Mouse (Mus musculus) mesoderm, embryonic 11.5 days (tissue): ENCODE data around the gene Ccdc69.
"Not testable (repeated sequence)": the region's sequence is repeated elsewhere in the genome, so short reads cannot be mapped to it uniquely, and the experiment has no call there.

Experiments
- DNase-seq: peaks from one replicate; pipeline ENCODE4 v3.0.0-alpha.2; 2012; ENCODE audit warnings: low read depth, low spot score

The Ccdc69 gene

DNA sequence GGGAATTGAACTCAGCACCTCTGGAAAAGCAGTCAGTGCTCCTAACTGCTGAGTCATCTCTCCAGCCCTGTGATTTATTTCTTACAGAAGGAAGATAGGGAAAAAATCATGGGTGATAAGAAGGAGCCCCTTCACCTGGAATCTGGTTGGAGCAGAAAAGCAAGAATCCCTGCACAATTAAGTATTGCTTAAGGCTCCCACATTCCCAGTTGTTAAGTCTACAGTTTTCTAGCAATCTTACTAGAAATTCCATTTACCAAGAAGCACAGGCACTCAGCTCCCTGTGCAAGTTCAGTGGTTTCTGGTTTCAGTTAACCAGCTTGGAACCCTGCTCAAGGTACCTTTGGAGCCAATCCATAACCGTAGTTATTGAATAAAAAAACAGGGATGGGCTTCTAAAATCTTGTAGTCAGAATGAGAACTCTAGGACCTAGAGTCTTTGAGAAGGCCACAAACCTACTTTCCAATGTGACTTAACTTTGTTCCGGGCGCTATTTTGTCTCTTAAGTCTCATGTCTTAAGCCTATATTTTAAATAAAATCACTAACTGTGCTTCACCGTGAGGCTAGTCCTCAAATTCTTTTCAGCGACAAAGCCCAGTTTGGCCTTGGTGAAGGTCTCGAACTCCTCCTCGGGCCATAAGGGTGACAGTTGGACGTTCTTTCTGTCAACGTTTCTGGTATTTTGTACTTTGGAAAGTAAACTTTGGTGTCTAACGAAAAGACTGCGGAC lies 19.0 kb upstream of the Ccdc69 start:
- DNase-seq: no peak

DNA sequence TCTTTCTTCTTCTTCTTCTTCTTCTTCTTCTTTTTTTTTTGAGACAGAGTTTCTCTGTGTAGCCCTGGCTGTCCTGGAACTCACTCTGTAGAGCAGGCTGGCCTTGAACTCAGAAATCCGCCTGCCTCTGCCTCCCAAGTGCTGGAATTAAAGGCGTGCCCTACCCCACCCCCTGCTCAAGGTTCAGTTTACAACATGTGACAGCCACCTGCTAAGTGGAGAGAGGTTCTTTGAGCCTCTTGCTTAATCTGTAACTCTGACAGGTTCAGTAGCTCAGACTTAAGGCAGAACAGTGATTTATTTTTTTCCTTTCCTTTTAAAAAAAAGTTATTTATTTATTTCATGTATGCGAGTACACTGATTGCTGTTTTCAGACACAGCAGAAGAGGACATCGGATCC lies 18.4 kb upstream of the Ccdc69 start:
- not testable (repeated sequence) for DNase-seq

DNA sequence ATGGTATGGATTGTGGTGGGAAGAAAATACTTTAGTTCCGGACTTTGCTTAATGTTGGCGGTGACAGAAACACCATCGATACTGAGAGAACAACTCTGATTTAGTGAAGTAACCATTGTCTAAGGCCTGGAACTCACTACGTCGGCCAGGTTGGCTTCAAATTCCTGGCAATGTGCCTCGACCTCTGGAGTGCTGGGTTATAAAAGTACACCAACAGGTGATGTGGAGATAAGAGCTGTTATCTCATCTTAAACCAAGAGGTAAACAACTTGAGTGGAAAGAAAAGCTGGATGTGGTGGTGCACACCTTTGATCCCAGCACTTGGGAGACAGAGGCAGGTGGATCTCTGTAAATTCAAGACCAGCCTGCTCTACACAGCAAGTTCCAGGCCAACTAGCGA lies 15.2 kb upstream of the Ccdc69 start:
- DNase-seq: no peak

DNA sequence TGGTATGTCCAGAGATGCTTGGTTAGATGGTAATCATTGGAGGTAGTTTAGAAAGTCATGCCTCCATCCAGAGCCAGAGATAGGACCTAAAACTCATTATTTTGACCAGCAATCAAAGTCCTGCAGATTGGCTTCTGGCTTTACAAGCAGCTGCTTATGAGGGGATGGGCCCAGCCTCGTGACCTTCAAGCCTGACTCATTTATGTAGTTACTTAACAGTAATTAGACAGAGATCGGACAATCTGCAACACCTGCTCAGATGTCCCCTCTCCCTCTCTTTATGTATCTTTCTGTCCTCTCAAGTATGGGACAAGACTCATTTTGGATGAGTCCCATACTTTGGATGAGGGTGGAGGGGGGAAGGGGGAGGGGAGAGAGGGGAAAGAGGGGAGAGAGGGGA lies 12.0 kb upstream of the Ccdc69 start:
- no peak for DNase-seq

DNA sequence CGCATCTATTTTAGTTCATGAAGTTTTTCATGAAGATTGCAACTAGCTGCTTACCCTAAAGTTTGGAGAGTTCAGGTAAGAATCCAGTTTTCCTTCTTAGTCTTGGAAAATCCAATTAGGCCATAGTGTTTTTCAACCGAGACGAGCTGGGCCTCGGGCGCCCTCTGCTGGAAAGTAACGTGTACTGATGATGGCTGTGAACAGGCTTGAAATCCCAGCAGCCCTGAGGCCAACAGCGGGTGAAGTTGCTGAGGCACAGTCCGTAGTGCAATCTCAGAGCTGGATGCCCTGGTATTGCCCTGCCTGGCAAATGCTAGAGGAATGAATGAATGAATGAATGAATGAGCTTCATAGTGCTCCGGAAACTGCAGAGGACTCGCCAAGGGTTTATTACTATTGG lies 9.1 kb upstream of the Ccdc69 start:
- peak; percentile 83 for DNase-seq

DNA sequence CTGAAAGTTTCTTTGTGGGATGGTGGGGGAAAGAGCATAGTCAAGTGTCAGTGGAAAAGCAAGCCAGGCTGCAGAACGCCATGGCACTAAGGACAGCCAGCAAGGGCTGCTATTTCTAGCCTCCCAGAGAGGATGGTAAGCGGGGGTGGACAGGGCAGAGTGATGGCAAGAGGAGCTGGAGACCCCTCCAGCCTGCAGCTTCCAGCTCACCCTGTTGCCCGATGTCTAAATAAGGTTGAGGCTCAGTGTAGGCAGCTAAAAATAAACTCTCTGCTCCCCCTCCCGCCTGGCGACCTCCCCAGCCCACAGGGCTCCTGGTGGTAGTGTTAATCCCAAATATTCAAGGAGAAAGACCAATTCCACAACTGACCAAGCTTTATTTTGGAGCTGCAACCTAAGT lies 7.5 kb upstream of the Ccdc69 start:
- no peak for DNase-seq

DNA sequence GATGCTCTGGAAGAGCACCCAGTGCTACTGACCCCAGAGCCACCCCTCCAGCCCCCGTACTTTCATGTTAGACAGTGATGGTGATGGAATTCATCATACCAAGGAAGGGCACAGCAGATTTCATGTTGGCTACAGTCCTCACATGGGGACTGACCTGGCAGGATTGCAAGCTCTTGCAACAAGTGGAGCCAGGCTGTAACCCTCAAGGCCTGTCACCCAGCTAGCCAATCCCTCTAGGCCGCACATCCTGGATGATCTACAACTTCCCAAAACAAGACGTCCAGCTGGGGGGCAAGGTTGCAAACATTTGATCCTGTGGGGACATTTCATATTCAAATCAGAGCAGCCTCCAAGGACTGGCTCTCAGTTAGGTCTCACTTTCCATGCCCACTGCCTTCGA lies 6.7 kb upstream of the Ccdc69 start:
- DNase-seq: no peak

DNA sequence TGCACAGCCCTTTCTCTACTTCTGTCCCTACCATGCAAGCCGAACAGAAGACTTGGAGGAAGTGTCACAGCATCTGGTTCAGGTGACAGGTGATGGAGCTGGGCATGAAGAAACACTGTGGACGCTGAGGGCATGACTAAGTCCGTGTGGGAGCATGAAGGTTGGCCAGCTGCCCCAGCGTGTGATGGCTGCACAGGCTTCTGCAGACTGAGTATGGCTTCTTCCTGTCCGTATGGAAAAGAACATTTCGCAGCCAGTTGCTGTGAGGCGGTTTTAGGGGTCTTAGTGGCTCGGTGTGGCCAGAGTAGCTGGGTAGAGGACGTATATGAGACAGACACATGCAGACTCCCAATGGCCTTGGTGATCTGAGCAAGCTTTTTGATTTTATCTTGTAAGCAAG lies 3.3 kb upstream of the Ccdc69 start:
- no peak for DNase-seq

DNA sequence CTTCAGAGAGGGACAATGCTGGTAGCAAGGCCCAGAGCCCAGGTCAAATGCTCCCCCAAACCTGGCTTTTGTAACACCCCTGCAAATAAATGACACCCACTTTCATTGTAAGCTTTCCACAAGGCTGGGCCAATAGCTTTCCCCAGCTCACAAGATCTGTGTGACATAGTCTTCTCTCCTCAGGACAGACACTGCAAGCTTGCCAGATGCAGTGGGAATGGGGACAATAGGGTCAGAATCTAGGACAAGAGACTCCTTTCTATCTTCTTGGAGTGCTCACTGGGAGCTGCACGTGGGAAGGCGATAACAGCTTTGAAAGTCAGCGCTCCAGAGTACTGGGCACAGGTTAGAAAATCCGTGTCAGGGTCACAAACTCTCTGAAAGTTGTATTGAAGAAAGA lies 1.2 kb upstream of the Ccdc69 start:
- DNase-seq: no peak

DNA sequence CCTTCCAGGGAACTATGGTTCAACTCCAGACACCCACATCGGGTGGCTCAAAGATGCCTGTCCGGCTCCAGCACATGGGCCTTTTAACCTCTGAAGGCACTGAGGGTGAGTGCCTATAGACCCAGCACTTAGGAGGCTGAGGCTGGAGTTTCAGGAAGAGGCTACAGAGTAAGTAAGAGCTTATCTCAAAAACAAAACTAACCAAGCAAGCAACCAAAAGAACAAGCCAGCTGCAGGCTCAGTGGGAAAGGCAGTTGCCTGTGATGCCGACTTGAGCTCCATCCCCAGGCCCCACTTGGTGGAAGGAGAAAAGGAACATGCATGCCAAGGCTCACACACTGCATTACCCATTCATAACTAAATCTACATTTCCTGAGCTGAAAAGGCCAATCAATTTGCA lies 571 bp upstream of the Ccdc69 start:
- DNase-seq: no peak

DNA sequence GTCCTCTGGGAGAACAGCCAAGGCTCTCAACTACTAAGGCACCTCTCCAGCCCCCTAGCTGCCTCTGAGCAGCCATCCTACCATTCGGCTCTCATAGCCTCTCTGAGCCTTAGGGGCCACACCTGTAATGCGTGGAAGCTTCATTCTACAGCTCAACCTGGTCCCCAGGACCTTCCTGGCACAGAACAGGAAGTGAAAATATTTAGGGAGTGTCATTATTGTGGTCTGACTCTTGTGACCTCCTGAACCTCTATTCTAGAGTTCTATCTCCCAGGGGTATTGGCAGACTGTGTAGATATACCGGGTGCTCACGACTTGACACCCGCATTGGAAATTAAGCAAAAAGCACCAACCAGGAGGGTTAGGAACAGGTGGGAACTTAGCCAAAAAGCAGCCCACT lies 1.7 kb downstream of the Ccdc69 start:
- no peak for DNase-seq

DNA sequence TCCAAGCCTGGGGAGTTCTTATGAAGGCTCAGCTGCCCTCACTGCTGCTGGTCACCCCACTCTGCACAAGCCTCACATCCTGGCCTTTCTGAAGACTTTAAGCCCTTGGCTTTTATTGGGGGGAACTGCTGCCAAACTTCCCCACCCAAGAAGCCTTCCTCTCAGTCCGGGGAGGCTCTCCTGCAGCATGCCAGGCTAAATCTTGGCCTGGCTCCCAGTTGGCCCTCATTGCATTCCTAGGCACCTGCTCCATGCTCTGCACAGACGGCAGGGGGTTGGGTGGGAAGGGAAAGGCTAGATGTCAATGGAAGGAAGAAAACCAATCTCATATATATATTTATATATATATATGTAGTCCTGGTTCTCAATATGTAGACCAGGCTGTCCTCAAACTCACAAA lies 2.3 kb downstream of the Ccdc69 start:
- DNase-seq: no peak

DNA sequence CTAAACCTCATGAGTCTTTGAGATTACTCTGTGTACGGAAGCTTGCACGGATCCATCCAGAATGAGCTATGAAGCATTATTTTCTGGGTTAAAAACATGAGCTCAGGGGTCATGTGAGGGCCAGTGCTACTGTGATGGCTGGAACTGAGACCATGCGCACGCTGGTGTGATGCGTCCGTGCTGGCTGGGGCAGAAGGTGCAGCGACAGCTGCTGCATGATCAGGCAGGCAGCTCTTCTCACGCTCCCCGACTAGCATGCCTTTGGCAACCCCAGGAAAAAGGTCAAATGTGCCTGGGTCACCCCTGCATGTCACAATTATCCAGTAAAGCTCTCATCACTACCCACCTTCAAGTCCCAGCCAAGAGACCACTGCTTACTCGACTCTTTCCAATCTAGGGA lies 4.7 kb downstream of the Ccdc69 start:
- no peak for DNase-seq

DNA sequence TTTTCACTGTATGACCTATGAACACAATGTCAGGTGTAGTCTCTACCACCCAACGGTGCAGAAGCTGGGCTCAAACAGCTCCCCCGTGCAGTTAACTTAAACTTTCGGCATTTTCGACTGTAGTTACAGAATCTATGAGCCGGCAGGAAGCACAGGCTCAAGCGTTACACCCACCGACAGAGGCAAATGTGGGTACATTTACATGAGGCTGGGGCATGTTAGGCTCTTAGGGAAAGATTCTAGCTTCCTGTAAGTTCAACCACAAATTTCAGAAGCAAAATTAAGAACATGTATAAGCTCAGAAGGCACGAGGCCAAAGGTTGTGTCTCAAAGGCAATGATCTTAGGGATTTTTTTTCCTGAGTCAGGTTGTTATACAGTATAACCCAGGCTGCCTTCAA lies 5.5 kb downstream of the Ccdc69 start:
- DNase-seq: no peak

DNA sequence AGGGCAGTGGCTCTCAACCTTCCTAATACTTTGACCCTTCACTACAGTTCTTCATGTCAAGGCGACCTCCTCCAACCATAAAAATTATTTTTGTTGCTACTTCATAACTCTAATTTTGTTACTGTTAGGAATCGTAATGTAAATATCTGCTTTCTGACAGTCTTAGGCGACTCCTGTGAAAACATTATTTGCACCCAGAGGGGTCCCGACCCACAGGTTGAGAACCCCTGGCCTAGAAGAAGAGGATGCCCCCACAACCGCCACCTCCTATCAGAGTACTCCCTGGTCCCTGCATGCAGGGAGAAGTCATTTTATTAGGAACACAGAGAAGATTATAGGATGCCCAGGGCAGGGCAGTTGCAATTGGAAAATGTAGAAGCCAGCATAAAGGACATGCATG lies 6.6 kb downstream of the Ccdc69 start:
- DNase-seq: no peak

DNA sequence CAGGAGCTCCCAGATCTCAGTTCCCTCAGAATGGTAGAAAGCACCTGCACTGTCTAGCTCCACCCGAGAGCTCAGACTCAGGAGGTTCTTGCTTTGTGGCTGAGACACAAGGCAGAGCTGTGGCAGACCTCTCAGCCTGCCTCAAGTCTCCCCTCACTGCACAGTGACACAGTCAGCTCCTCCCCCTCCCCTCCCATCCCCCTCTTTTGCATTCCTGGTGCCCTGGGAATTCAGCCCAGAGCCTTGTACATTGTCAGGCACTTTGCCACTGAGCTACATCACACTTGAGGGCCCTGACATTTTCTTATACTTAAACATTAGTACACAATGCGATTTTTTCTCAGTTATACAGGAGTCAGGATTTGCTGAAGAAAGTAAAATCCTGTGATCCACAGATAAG lies 8.9 kb downstream of the Ccdc69 start:
- DNase-seq: peak; percentile 39

DNA sequence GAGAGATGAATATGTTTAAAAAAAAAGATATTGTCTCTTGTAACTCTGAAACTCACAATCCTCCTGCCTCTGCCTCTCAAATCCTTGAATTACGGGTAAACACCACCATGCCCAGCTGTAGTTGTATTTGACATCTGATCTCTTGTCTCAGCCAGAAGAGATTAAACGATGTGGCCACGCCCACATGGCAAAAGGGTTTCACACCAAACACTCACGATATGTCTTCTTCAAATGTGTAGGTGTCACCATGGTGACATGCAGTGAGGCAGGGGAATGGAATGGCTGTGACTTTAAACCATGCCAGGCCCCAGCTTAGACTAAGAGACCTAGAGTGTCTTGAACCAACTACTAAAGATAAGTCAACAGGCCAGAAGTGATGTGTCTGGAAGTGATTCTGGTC lies 11.0 kb downstream of the Ccdc69 start:
- no peak for DNase-seq

DNA sequence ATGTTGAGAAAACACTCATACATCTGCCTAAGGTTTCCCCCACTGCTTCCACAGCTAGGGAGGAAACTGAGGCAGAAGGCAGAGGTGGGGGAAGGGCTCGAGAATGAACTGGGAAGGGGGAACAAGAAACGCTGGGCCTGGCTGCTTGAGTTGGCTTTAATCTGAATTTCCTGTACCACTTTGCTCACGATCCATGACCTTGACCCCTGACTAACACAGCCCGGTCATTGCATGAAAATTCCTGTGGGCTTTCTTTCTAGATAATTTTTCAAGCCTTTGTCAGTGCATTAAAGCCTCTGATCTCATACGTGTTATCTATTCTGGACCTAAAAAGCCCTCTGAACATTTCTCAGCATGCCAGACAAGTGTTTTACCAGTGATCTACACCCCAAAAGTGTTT lies 15.1 kb downstream of the Ccdc69 start:
- DNase-seq: no peak

DNA sequence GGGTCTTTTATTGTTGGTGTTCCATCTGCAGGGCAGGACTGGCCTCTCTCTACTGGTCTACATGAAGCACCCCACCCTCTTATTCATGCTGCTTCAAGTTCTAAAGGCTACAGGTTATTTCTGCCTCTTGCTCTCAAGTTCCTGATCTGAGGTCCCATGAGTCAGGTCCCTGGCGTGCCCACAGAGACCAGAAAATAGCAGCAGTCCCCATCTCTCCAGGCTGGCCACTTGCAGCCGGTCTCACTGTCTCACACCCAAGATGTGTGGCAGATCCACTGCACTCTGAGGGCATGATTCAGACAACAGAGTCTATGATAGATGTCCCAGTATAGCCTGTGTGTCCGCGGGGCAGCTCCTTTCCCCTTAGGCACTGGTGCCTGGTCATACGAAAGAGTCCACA lies 17.1 kb downstream of the Ccdc69 start:
- DNase-seq: no peak

DNA sequence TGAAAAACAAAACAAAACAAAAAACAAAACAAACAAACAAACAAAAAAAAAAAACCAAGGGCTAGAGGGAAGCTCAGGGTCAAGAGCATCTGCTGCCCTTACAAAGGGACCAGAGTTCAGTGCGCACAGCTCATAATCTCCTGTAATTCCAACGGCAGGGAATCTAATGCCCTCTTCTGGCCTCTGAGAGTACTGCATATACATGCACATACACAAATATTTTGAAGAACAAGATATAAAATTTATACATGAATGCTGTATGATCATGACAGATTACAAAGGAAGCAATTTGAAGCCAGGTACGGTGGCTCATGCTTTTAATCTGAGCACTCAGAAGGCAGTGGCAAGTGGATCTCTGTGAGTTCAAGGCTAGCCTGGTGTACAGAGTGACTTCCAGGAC lies 20.4 kb downstream of the Ccdc69 start:
- DNase-seq: no peak

DNA sequence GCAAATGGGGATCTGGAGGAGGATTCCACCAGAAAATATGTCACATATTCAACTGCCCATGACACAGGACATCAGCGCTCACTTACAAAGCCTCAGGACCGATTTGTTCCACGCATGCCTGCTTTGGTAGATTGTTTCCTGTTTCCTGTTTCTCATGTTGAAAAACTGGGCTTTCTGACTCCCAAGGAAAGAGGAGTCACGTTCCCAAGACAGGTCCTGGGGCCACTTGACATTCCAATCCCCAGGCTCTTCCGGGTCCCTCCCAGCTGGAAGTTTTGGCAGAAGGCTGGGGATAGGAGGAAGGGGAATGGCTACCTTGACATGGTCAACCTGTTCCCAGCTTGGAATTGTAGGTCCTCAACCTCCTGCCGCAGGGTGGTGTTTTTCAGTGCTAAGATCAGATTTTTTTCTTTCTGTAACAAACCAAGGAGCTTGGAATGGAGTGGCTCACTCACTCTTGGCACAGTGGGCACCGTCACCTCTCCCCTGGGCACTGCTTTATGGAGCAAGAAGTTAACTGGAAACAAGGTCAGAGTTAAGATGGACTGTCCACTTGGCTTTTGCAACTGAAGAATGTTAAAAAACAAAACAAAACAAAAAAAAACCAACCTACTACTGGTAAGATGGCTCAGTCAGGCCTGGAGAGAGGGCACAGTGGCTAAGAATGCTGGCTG lies 27.0 kb downstream of the Ccdc69 start:
- DNase-seq: no peak

DNA sequence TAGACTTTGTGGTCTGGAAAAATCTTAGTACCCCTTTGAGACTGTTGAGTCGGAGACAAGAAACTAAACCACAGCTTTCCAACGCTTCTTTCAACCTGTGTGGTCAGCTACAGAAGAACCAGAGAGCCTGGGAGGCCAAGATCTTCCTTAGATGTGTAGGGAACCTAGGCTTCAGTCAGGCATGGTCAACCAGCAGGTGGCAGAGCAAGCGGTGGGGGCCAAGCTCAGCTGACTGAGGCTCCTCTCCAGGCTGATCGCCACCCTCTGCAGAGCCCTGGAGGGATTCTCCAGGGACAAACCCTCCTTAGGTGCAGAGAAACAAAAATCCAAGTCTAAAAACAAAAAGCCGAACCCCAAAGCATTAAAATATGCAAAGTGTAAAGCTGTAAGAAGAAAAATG lies 31.3 kb downstream of the Ccdc69 start:
- DNase-seq: no peak

DNA sequence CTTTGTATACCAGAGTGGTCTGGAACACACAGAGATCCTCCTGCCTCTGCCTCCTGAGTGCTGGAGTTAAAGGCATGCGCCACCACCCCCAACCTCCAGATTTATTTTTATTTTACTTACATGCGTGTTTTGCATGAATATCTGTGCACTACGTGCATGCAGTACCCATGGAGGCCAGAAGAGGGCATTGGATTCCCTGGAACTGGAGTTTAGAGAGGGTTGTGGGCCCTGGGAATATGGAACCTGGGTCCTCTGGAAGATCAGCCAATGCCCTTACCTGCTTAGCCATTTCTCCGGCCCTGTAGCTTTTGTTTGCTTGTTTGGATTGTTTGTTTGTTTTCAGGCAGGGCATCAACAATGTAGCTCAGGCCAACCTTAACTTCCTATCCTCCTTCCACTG lies 36.6 kb downstream of the Ccdc69 start:
- no peak for DNase-seq

DNA sequence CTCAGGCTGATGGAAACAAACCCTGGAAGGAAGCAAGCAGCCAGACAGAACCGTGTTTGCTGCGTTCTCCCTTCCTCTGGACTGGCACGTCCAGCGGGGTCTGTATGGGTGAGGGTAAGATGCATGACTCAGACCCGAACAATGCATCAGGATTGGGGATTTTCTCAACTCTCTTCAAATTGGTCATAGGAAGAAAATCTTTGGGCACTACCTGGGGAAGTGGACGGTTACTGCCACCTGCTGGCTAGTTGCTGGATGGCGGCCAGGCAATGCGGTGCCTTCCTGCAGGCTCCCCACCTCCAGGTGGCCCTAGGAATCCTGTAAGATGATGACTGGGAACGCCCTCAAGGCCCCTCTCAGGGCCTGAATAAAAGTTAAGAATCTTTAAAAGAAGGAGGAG lies 38.3 kb downstream of the Ccdc69 start:
- DNase-seq: peak; percentile 78
